Mouse (Mus musculus) MEL (cell line): ENCODE measurements at regions not wholly inside any gene's neighbourhood (a gene's known extent, or its start where the extent isn't known, plus 50 kb on each side); places are given as distances from the start of the nearest gene placed in this dataset.

Experiments
- DNase-seq: peaks from one replicate; pipeline ENCODE4 v3.0.0; 2011; ENCODE audit warnings: low read depth, low spot score
- H3K27ac ChIP-seq: 2 replicates; pipeline ENCODE4 v1.5.1; 2012; ENCODE audit warnings: low read depth, mild to moderate bottlenecking, control low read depth, low read length, moderate library complexity; ENCODE audit not compliant: control insufficient read depth
- H3K27me3 ChIP-seq, 2 experiments: fragments of 150-350 bp in 1 of 2; sonication (generic) in 1 of 2; 2 replicates each; pipeline ENCODE4 v1.6.1; 2012; ENCODE audit warnings: low read length in 2 of 2, mild to moderate bottlenecking in 2 of 2, improper control_type of control experiment in 1 of 2, moderate library complexity in 1 of 2; ENCODE audit not compliant: insufficient read depth in 2 of 2, control insufficient read depth in 1 of 2
- H3K36me3 ChIP-seq, 2 experiments: 2 replicates each; pipeline ENCODE4 v1.6.1; 2012 to 2014; ENCODE audit warnings: low read length in 2 of 2, improper control_type of control experiment in 1 of 2, inconsistent platforms in 1 of 2, mild to moderate bottlenecking in 1 of 2; ENCODE audit not compliant: insufficient read depth in 2 of 2, control insufficient read depth in 1 of 2
- H3K4me1 ChIP-seq, 2 experiments: fragments of 150-350 bp in 1 of 2; sonication (generic) in 1 of 2; 2 replicates each; pipeline ENCODE4 v1.6.1; 2012; ENCODE audit warnings: low read length in 2 of 2, improper control_type of control experiment in 1 of 2, mild to moderate bottlenecking in 1 of 2; ENCODE audit not compliant: insufficient read depth in 2 of 2, control insufficient read depth in 1 of 2
- H3K4me3 ChIP-seq, 2 experiments: fragments of 150-350 bp in 1 of 2; sonication (generic) in 1 of 2; 2 replicates each; pipeline ENCODE4 v1.5.1; 2012; ENCODE audit warnings: low read depth in 2 of 2, low read length in 2 of 2, mild to moderate bottlenecking in 2 of 2, moderate library complexity in 2 of 2, control low read depth in 1 of 2, improper control_type of control experiment in 1 of 2; ENCODE audit not compliant: control insufficient read depth in 1 of 2, insufficient read depth in 1 of 2
- H3K79me2 ChIP-seq: 2 replicates; pipeline ENCODE4 v1.6.1; 2012; ENCODE audit warnings: mild to moderate bottlenecking, low read length, moderate library complexity; ENCODE audit not compliant: control insufficient read depth, poor library complexity, insufficient read depth
- H3K9ac ChIP-seq: 2 replicates; pipeline ENCODE4 v1.6.1; 2012; ENCODE audit warnings: low read depth, mild to moderate bottlenecking, control low read depth, low read length, moderate library complexity; ENCODE audit not compliant: control insufficient read depth, poor library complexity, severe bottlenecking
- H3K9me3 ChIP-seq: fragments of 150-350 bp; sonication (generic); replicated peaks from 2 replicates; pipeline ENCODE4 v1.6.1; 2012; ENCODE audit warnings: mild to moderate bottlenecking, low read length, improper control_type of control experiment, moderate library complexity; ENCODE audit not compliant: insufficient read depth
- BHLHE40 ChIP-seq: IDR thresholded peaks from 2 replicates; pipeline ENCODE4 v1.6.1; 2012; ENCODE audit warnings: low read depth, mild to moderate bottlenecking, inconsistent platforms, low read length, improper control_type of control experiment, borderline replicate concordance
- CHD2 ChIP-seq: IDR thresholded peaks from 2 replicates; pipeline ENCODE4 v1.6.1; 2011; ENCODE audit warnings: low read length, improper control_type of control experiment
- CTCF ChIP-seq, 3 experiments: IDR thresholded peaks in 2 of 3; conservative IDR thresholded peaks in 1 of 3; 2 replicates each; pipeline ENCODE4 v1.5.1; 2011 to 2012; ENCODE audit warnings: low read length in 3 of 3, low read depth in 2 of 3, mild to moderate bottlenecking in 2 of 3, improper control_type of control experiment in 1 of 3, inconsistent platforms in 1 of 3, mixed read lengths in 1 of 3, moderate library complexity in 1 of 3; ENCODE audit not compliant: control insufficient read depth in 1 of 3, insufficient read depth in 1 of 3, poor library complexity in 1 of 3, severe bottlenecking in 1 of 3
- E2F4 ChIP-seq: IDR thresholded peaks from 2 replicates; pipeline ENCODE4 v1.6.1; 2011; ENCODE audit warnings: low read depth, low read length, improper control_type of control experiment, borderline replicate concordance
- ELF1 ChIP-seq: IDR thresholded peaks from 2 replicates; pipeline ENCODE4 v1.6.1; 2014; ENCODE audit warnings: low read depth, mild to moderate bottlenecking, inconsistent platforms, low read length, improper control_type of control experiment, moderate library complexity
- EP300 ChIP-seq, 2 experiments: IDR thresholded peaks; 2 replicates each; pipeline ENCODE4 v1.6.1; 2011; ENCODE audit warnings: improper control_type of control experiment in 2 of 2, low read length in 2 of 2, low read depth in 1 of 2, mild to moderate bottlenecking in 1 of 2
- GATA1 ChIP-seq: IDR thresholded peaks from 2 replicates; pipeline ENCODE4 v1.6.1; 2011; ENCODE audit warnings: low read depth, low read length, improper control_type of control experiment
- KAT2A ChIP-seq: conservative IDR thresholded peaks from 2 replicates; pipeline ENCODE4 v1.6.1; 2012; ENCODE audit warnings: low read depth, low read length, improper control_type of control experiment, inconsistent platforms
- MAFK ChIP-seq: IDR thresholded peaks from 2 replicates; pipeline ENCODE4 v1.6.1; 2011; ENCODE audit warnings: low read depth, mild to moderate bottlenecking, low read length, improper control_type of control experiment, borderline replicate concordance
- MAZ ChIP-seq: IDR thresholded peaks from 2 replicates; pipeline ENCODE4 v1.6.1; 2012; ENCODE audit warnings: low read depth, mild to moderate bottlenecking, inconsistent platforms, low read length, improper control_type of control experiment
- MEF2A ChIP-seq: IDR thresholded peaks from 2 replicates; pipeline ENCODE4 v1.6.1; 2014; ENCODE audit warnings: low read depth, mild to moderate bottlenecking, inconsistent platforms, low read length, improper control_type of control experiment; ENCODE audit not compliant: poor library complexity, insufficient replicate concordance, severe bottlenecking; ENCODE audit errors: extremely low read depth
- MYB ChIP-seq: IDR thresholded peaks from 2 replicates; pipeline ENCODE4 v1.6.1; 2011; ENCODE audit warnings: mild to moderate bottlenecking, low read depth, low read length, improper control_type of control experiment
- MYC ChIP-seq: IDR thresholded peaks from 2 replicates; pipeline ENCODE4 v1.6.1; 2011; ENCODE audit warnings: low read depth, mild to moderate bottlenecking, low read length, improper control_type of control experiment, moderate library complexity
- NELFE ChIP-seq: IDR thresholded peaks from 2 replicates; pipeline ENCODE4 v1.6.1; 2011; ENCODE audit warnings: low read depth, low read length, improper control_type of control experiment
- POLR2A ChIP-seq, 2 experiments: IDR thresholded peaks; 2 replicates each; pipeline ENCODE4 v1.6.1; 2011 to 2012; ENCODE audit warnings: low read length in 2 of 2, mild to moderate bottlenecking in 2 of 2, control low read depth in 1 of 2, improper control_type of control experiment in 1 of 2, low read depth in 1 of 2, moderate library complexity in 1 of 2; ENCODE audit not compliant: control insufficient read depth in 1 of 2, insufficient read depth in 1 of 2, poor library complexity in 1 of 2
- POLR2AphosphoS5 ChIP-seq: IDR thresholded peaks from 2 replicates; pipeline ENCODE4 v1.6.1; 2012; ENCODE audit warnings: low read depth, borderline replicate concordance, mild to moderate bottlenecking, inconsistent platforms, low read length, moderate library complexity, mixed read lengths
- RCOR1 ChIP-seq: IDR thresholded peaks from 2 replicates; pipeline ENCODE4 v1.6.1; 2012; ENCODE audit warnings: low read depth, mild to moderate bottlenecking, inconsistent platforms, low read length, improper control_type of control experiment
- SIN3A ChIP-seq: IDR thresholded peaks from 2 replicates; pipeline ENCODE4 v1.6.1; 2012; ENCODE audit warnings: low read length, improper control_type of control experiment, inconsistent platforms
- SMC3 ChIP-seq: IDR thresholded peaks from 2 replicates; pipeline ENCODE4 v1.6.1; 2011; ENCODE audit warnings: low read depth, low read length, improper control_type of control experiment
- TAL1 ChIP-seq: IDR thresholded peaks from 2 replicates; pipeline ENCODE4 v1.6.1; 2012; ENCODE audit warnings: mild to moderate bottlenecking, inconsistent platforms, low read length, moderate library complexity, mixed read lengths
- TBP ChIP-seq: IDR thresholded peaks from 2 replicates; pipeline ENCODE4 v1.8.0; 2011; ENCODE audit warnings: low read depth, low read length, improper control_type of control experiment
- TCF12 ChIP-seq: IDR thresholded peaks from 2 replicates; pipeline ENCODE4 v1.6.1; 2014; ENCODE audit warnings: low read depth, mild to moderate bottlenecking, inconsistent platforms, low read length, improper control_type of control experiment, moderate library complexity
- UBTF ChIP-seq: IDR thresholded peaks from 2 replicates; pipeline ENCODE4 v1.6.1; 2012; ENCODE audit warnings: low read depth, mild to moderate bottlenecking, inconsistent platforms, low read length, improper control_type of control experiment, moderate library complexity, borderline replicate concordance; ENCODE audit not compliant: insufficient read depth
- USF2 ChIP-seq, 2 experiments: IDR thresholded peaks; 2 replicates each; pipeline ENCODE4 v1.6.1; 2011 to 2012; ENCODE audit warnings: improper control_type of control experiment in 2 of 2, low read length in 2 of 2, borderline replicate concordance in 1 of 2, inconsistent platforms in 1 of 2, low read depth in 1 of 2, mild to moderate bottlenecking in 1 of 2; ENCODE audit not compliant: insufficient read depth in 1 of 2
- ZC3H11A ChIP-seq: IDR thresholded peaks from 2 replicates; pipeline ENCODE4 v1.6.1; 2012; ENCODE audit warnings: low read depth, mild to moderate bottlenecking, inconsistent platforms, low read length, improper control_type of control experiment
- ZMIZ1 ChIP-seq: IDR thresholded peaks from 2 replicates; pipeline ENCODE4 v1.6.1; 2012; ENCODE audit warnings: low read depth, mild to moderate bottlenecking, inconsistent platforms, low read length, improper control_type of control experiment, moderate library complexity

DNA sequence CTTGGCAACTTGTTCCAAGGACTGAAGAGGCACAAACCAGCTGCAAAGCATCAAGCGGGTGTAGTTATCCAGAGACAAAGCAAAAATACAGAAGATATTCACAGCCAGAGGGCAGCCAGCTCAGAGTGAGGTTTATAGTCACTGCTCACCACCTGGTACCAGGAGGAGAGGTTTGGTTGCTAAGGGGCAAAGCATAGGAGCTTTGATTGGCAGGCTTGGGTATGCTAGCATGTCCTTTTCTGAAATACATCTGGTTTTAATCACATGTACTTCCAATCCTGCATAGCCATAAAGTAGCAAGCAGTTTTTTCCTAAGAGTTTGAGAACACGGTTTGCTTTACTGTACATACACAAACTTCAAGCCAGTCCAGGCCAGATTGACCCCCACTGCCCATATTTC, 349.4 kb downstream of the Matn1 start:
- no peaks in the 10 kb centered on the region for H3K79me2 ChIP-seq
- H3K9ac ChIP-seq: no peak overlapping the region
- H3K4me1 ChIP-seq: no peaks in the 10 kb centered on the region
- no peak for DNase-seq
- no peaks in the 10 kb centered on the region for H3K9me3 ChIP-seq
- no peak overlapping the region for H3K27ac ChIP-seq
- H3K4me3 ChIP-seq: no peak overlapping the region
- H3K27me3 ChIP-seq: no peaks in the 10 kb centered on the region
- TF ChIP-seq E2F4: no peak
- no peak for TF ChIP-seq MEF2A
- no peak for TF ChIP-seq TBP
- TF ChIP-seq CHD2: no peak
- no peak for TF ChIP-seq TAL1
- TF ChIP-seq NELFE: no peak
- no peak for TF ChIP-seq SMC3
- TF ChIP-seq MAFK: no peak
- TF ChIP-seq POLR2A (IDR thresholded peaks at IDR 0.05; ENCODE audit: control insufficient read depth in 1 of 2, insufficient read depth in 1 of 2, low read depth in 1 of 2, low read length in 2 of 2, poor library complexity in 1 of 2): no peak
- no peak for TF ChIP-seq KAT2A
- TF ChIP-seq MYB: no peak
- no peak for TF ChIP-seq POLR2AphosphoS5
- TF ChIP-seq ZMIZ1: no peak
- no peak for TF ChIP-seq MYC
- no peak for TF ChIP-seq ELF1
- TF ChIP-seq MAZ: no peak
- no peak for TF ChIP-seq RCOR1
- TF ChIP-seq SIN3A: no peak
- TF ChIP-seq EP300 (IDR thresholded peaks at IDR 0.05; ENCODE audit: low read depth in 1 of 2, low read length in 2 of 2): no peak
- no peaks in the 10 kb centered on the region for H3K36me3 ChIP-seq

DNA sequence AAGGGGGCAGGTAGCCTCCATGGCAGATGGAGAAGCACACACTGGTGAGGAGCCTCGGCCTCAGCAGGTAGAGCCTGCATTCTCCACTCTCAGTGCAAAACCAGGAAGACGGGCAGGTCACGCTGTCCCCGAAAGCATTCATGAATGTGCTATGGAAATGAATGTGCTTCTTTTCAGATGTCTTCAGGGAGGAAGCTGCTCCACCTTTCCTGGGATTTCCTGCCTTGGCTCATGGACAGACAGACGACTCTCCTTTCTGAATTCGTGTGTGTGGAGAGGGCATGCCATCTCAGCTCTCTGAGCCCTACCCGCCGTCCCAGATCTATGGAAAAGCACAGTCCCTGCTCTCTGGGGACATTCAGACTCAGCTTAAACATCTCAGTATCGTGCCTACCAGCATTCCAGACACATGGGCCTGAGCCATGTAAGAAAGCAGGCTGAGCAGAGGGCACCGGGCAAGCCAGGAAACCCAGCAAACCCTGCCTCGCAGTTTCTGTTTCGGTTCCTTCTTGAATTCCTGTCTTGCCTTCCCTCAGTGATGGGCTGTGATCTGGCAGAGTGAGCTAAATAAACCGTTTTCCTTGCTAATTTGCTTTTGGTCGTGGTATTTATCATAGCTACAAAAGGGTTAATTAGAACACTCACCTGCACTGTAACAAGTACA, 354.0 kb downstream of the Matn1 start:
- Histone ChIP-seq H3K4me3 (no peak overlapping the region), H3K36me3 (no peaks in the 10 kb centered on the region), H3K79me2 (no peaks in the 10 kb centered on the region), H3K9ac (no peak overlapping the region), H3K9me3 (no peaks in the 10 kb centered on the region), H3K4me1 (no peaks in the 10 kb centered on the region), H3K27me3 (no peaks in the 10 kb centered on the region), H3K27ac (no peak overlapping the region)
- TF ChIP-seq GATA1: no peak
- no peak for TF ChIP-seq SIN3A
- no peak for TF ChIP-seq ZMIZ1
- TF ChIP-seq NELFE: no peak
- no peak for TF ChIP-seq BHLHE40
- TF ChIP-seq TBP: no peak
- TF ChIP-seq UBTF: no peak
- TF ChIP-seq SMC3: no peak
- no peak for TF ChIP-seq CHD2
- no peak for TF ChIP-seq MYB
- TF ChIP-seq CTCF (IDR thresholded peaks at IDR 0.05 in 2 of 3, conservative IDR thresholded peaks at IDR 0.05 in 1 of 3; ENCODE audit: control insufficient read depth in 1 of 3, insufficient read depth in 1 of 3, low read depth in 2 of 3, low read length in 3 of 3, poor library complexity in 1 of 3, severe bottlenecking in 1 of 3): no peak
- no peak for TF ChIP-seq TCF12
- TF ChIP-seq KAT2A: no peak
- TF ChIP-seq ZC3H11A: no peak
- no peak for TF ChIP-seq USF2 (IDR thresholded peaks at IDR 0.05; ENCODE audit: borderline replicate concordance in 1 of 2, insufficient read depth in 1 of 2, low read depth in 1 of 2, low read length in 2 of 2)
- DNase-seq: no peak
